Mouse (Mus musculus) embryonic fibroblast, embryonic 13.5 days (primary cell): ENCODE results near the gene Eps8l2. TPM values are rescaled to one million over a fixed set of nuclear protein-coding genes. Genes with fewer than 3 reads are reported as not detected.
"Not testable (repeated sequence)": the region's sequence is repeated elsewhere in the genome, so short reads cannot be mapped to it uniquely, and the experiment has no call there.

Source experiments
- H3K27ac ChIP-seq: 2 replicates; pipeline ENCODE4 v1.5.1; 2012; ENCODE audit warnings: low read length, control low read depth, inconsistent platforms; ENCODE audit not compliant: insufficient read depth
- H3K4me1 ChIP-seq: 2 replicates; pipeline ENCODE4 v1.6.1; 2011; ENCODE audit warnings: low read length; ENCODE audit not compliant: control insufficient read depth, insufficient read depth
- H3K4me3 ChIP-seq: 2 replicates; pipeline ENCODE4 v1.5.1; 2011; ENCODE audit warnings: mild to moderate bottlenecking, control low read depth, low read length; ENCODE audit not compliant: insufficient read depth
- CTCF ChIP-seq: IDR thresholded peaks from 2 replicates; pipeline ENCODE4 v1.5.1; 2011; ENCODE audit warnings: mild to moderate bottlenecking, control low read depth, low read length, moderate library complexity, borderline replicate concordance; ENCODE audit not compliant: insufficient read depth
- POLR2A ChIP-seq: IDR thresholded peaks from 2 replicates; pipeline ENCODE4 v1.6.1; 2011; ENCODE audit warnings: low read depth, mild to moderate bottlenecking, control low read depth, low read length, moderate library complexity
- polyA plus RNA-seq: library from polyadenylated mRNA; stranded (reverse); fragments of >200 nt; gene quantifications from 2 replicates; pipeline ENCODE4 v1.2.4, GENCODE M21; 2011; ENCODE audit warnings: low read depth; ENCODE audit not compliant: missing spikeins, insufficient read length

The Eps8l2 gene
- polyA plus RNA-seq, 1 experiment: 4.2 TPM

- H3K27ac ChIP-seq: no peak overlapping the region
- TF ChIP-seq POLR2A: no peak
- peak; percentile 48; the same call in 1 of the 2 replicates for TF ChIP-seq CTCF
- H3K4me3 ChIP-seq: no peak overlapping the region
- H3K4me1 ChIP-seq: peaks cover 4% of the 10 kb centered on the region; the same call in 1 of the 2 replicates
These were observed 56.1 kb downstream of the Eps8l2 start for GRCm38 (mm10) chr7:141394771-141395170.

- H3K4me1 ChIP-seq: peaks cover 4% of the 10 kb centered on the region; the same call in 1 of the 2 replicates
- no peak for TF ChIP-seq CTCF
- TF ChIP-seq POLR2A: no peak
- no peak overlapping the region for H3K4me3 ChIP-seq
- H3K27ac ChIP-seq: no peak overlapping the region
These were observed 56.7 kb downstream of the Eps8l2 start for GRCm38 (mm10) chr7:141395348-141395747.

- H3K27ac ChIP-seq: no peak overlapping the region
- H3K4me1 ChIP-seq: no peaks in the 10 kb centered on the region
- H3K4me3 ChIP-seq: no peak overlapping the region
- TF ChIP-seq CTCF (peak; percentile 96), POLR2A (no peak)
These were observed 64.6 kb downstream of the Eps8l2 start for GRCm38 (mm10) chr7:141403305-141403704.

GRCm38 (mm10) chr7:141405466-141405865 is 66.8 kb downstream of the Eps8l2 start:
- H3K4me1 ChIP-seq: 0 out of 2 replicates have a peak, but pooled peaks cover 2% of the 10 kb centered on the region
- H3K4me3 ChIP-seq: no peak overlapping the region
- no peak overlapping the region for H3K27ac ChIP-seq
- TF ChIP-seq CTCF (no peak), POLR2A (no peak)

- H3K4me1 ChIP-seq, H3K27ac ChIP-seq, H3K4me3 ChIP-seq: not testable (repeated sequence)
These were observed 69.0 kb downstream of the Eps8l2 start for GRCm38 (mm10) chr7:141407670-141408069.

GRCm38 (mm10) chr7:141408833-141409232 is 70.2 kb downstream of the Eps8l2 start:
- Histone ChIP-seq H3K4me3 (no peak overlapping the region), H3K4me1 (0 out of 2 replicates have a peak, but pooled peaks cover 2% of the 10 kb centered on the region), H3K27ac (no peak overlapping the region)
- TF ChIP-seq POLR2A (no peak), CTCF (peak; percentile 74)

- no peak for TF ChIP-seq CTCF
- no peak for TF ChIP-seq POLR2A
- 0 out of 2 replicates have a peak, but pooled peaks cover 2% of the 10 kb centered on the region for H3K4me1 ChIP-seq
- H3K27ac ChIP-seq: no peak overlapping the region
- H3K4me3 ChIP-seq: no peak overlapping the region
These were observed 72.0 kb downstream of the Eps8l2 start for GRCm38 (mm10) chr7:141410631-141411030.

GRCm38 (mm10) chr7:141411667-141412066 is 73.0 kb downstream of the Eps8l2 start:
- no peak for TF ChIP-seq POLR2A
- Histone ChIP-seq H3K4me3 (no peak overlapping the region), H3K4me1 (0 out of 2 replicates have a peak, but pooled peaks cover 6% of the 10 kb centered on the region), H3K27ac (no peak overlapping the region)

Other genes with a start within 250 kb of the Eps8l2 start
- gene Sigirr, start 238.3 kb upstream of the Eps8l2 start, polyA plus RNA-seq: not detected in 2 replicates
- gene Ano9, start 221.1 kb upstream of the Eps8l2 start, polyA plus RNA-seq: not detected in 2 replicates
- gene Ptdss2, start 216.5 kb upstream of the Eps8l2 start, polyA plus RNA-seq: 27.0 and 28.3 TPM in 2 replicates
- 108 and 119 TPM in 2 replicates for gene Rnh1, start 166.0 kb upstream of the Eps8l2 start, polyA plus RNA-seq
- 54.0 and 62.7 TPM in 2 replicates for gene Hras, start 144.9 kb upstream of the Eps8l2 start, polyA plus RNA-seq
- 1.9 and 2.4 TPM in 2 replicates for gene Lrrc56, start 144.7 kb upstream of the Eps8l2 start, polyA plus RNA-seq
- 0.38 and 0.58 TPM in 2 replicates for gene Lmntd2, start 124.8 kb upstream of the Eps8l2 start, polyA plus RNA-seq
- 3.9 and 5.8 TPM in 2 replicates for gene Rassf7, start 123.0 kb upstream of the Eps8l2 start, polyA plus RNA-seq
- 54.7 and 58.7 TPM in 2 replicates for gene Phrf1, start 110.1 kb upstream of the Eps8l2 start, polyA plus RNA-seq
- gene Irf7, start 72.4 kb upstream of the Eps8l2 start, polyA plus RNA-seq: 6.0 and 7.2 TPM in 2 replicates
- gene Cdhr5, start 62.1 kb upstream of the Eps8l2 start, polyA plus RNA-seq: not detected in 2 replicates
- not detected in 2 replicates for gene Sct, start 59.7 kb upstream of the Eps8l2 start, polyA plus RNA-seq
- gene Drd4, start 46.9 kb upstream of the Eps8l2 start, polyA plus RNA-seq: 0.28 TPM in 1 of 2 replicates, not detected in the other
- gene Deaf1, start 11.2 kb upstream of the Eps8l2 start, polyA plus RNA-seq: 30.5 and 37.2 TPM in 2 replicates
- gene Tmem80, start 11.1 kb upstream of the Eps8l2 start, polyA plus RNA-seq: 24.6 and 25.4 TPM in 2 replicates
- 93.0 and 121 TPM in 2 replicates for gene Taldo1, start 53.3 kb downstream of the Eps8l2 start, polyA plus RNA-seq
- gene Gatd1, start 75.3 kb downstream of the Eps8l2 start, polyA plus RNA-seq: 30.5 and 41.5 TPM in 2 replicates
- 4.9 and 5.4 TPM in 2 replicates for gene Cend1, start 90.6 kb downstream of the Eps8l2 start, polyA plus RNA-seq
- 24.0 and 26.9 TPM in 2 replicates for gene Slc25a22, start 99.0 kb downstream of the Eps8l2 start, polyA plus RNA-seq
- gene Pidd1, start 105.1 kb downstream of the Eps8l2 start, polyA plus RNA-seq: 12.4 and 18.1 TPM in 2 replicates
- 1,600 and 1,818 TPM in 2 replicates for gene Rplp2, start 108.5 kb downstream of the Eps8l2 start, polyA plus RNA-seq
- 18.9 and 26.7 TPM in 2 replicates for gene Pnpla2, start 116.3 kb downstream of the Eps8l2 start, polyA plus RNA-seq
- gene Cracr2b, start 122.2 kb downstream of the Eps8l2 start, polyA plus RNA-seq: 1.3 and 2.7 TPM in 2 replicates
- 58.4 and 94.0 TPM in 2 replicates for gene Cd151, start 128.5 kb downstream of the Eps8l2 start, polyA plus RNA-seq
- gene Polr2l, start 136.3 kb downstream of the Eps8l2 start, polyA plus RNA-seq: 13.1 and 24.1 TPM in 2 replicates
- gene Tspan4, start 136.4 kb downstream of the Eps8l2 start, polyA plus RNA-seq: 184 and 207 TPM in 2 replicates
- 45.8 and 48.7 TPM in 2 replicates for gene Chid1, start 201.0 kb downstream of the Eps8l2 start, polyA plus RNA-seq
- gene Ap2a2, start 223.3 kb downstream of the Eps8l2 start, polyA plus RNA-seq: 128 TPM in 2 replicates